Mouse (Mus musculus) lung, postnatal 25 days (tissue): Measurements from ENCODE around the gene Tmem252.

ENCODE experiments used
- DNase-seq: peaks from one replicate; pipeline ENCODE4 v3.0.0; 2022; ENCODE audit warnings: low spot score

The Tmem252 gene

GRCm38 (mm10) chr19:24724362-24724761 lies 50.6 kb downstream of the Tmem252 start:
- DNase-seq: no peak

- peak; percentile 12 for DNase-seq
These were observed 56.9 kb downstream of the Tmem252 start for GRCm38 (mm10) chr19:24730661-24731060.
